Comparison of ENCODE assay signal across 14 mouse cellular contexts in genomic region chr2:72045659-72046058, GRCm38 (mm10).
"Had no signal": no experiment of that assay in that cellular context is flagged by ENCODE, and none has a peak within 500 bp of the region (broad histone marks: within the 10 kb centered on the region; RNA-seq: fewer than 3 reads in every experiment).

No protein-coding gene starts in this region.

- H3K4me2 ChIP-seq: liver, embryonic 11.5 days; liver, embryonic 15.5 days; lung, embryonic 14.5 days; midbrain, embryonic 12.5 days; neural tube, embryonic 12.5 days had no signal

- H3K9ac ChIP-seq: liver, embryonic 15.5 days; lung, embryonic 14.5 days; midbrain, embryonic 12.5 days; neural tube, embryonic 12.5 days had no signal

- DNase-seq: kidney, adult 8-10 months; kidney, postnatal 25 days; lung, embryonic 14.5 days; lung, postnatal 10 days; right cerebral cortex, adult 18-20 months; right cerebral cortex, postnatal 25 days; thymus, postnatal 4 days had no signal

- H3K9me3 ChIP-seq: liver, embryonic 15.5 days; midbrain, embryonic 12.5 days; neural tube, embryonic 12.5 days had no signal

- H3K27me3 ChIP-seq: liver, embryonic 15.5 days; neural tube, embryonic 12.5 days had no signal

- H3K4me3 ChIP-seq: left cerebral cortex, adult 2 months; liver, embryonic 15.5 days; megakaryocyte, embryonic 14.5 days; midbrain, embryonic 12.5 days; neural tube, embryonic 12.5 days had no signal

- H3K4me1 ChIP-seq: liver, embryonic 15.5 days; megakaryocyte, embryonic 14.5 days; neural tube, embryonic 12.5 days had no signal

- H3K36me3 ChIP-seq: liver, embryonic 15.5 days; midbrain, embryonic 12.5 days; neural tube, embryonic 12.5 days had no signal

- H3K27ac ChIP-seq: left cerebral cortex, adult 2 months; liver, embryonic 15.5 days; macrophage; midbrain, embryonic 12.5 days; neural tube, embryonic 12.5 days had no signal
